Mouse (Mus musculus): ENCODE measurements around the gene Gpc5. TPM values are rescaled to one million over a fixed set of nuclear protein-coding genes. Genes with fewer than 3 reads are reported as not detected.

Gene Gpc5
- polyA plus RNA-seq, 1 experiment from 2014 or later: 0.65 TPM

DNA sequence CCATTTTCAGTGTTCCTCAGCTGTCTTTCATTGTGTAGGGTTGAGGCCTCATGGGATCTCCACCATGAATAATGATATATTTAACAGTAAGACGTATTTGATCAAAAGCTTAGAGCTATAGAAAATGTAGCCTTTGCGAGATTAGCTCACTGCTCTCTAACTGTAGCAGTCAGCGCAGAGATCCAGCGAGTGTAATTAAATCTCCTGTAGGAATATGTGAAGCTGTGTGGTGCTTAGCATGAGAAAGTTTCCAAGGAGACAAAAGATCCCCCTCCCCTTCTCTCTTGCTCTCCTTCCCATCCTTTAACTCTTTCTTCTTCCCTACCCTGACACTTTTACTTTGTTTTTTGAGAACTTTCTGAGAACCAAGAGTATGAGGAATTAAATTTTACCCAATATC, 64.6 kb downstream of the Gpc5 start:
- Histone ChIP-seq H3K27me3 (ENCODE audit: insufficient read depth, poor library complexity, severe bottlenecking) (no peaks in the 10 kb centered on the region), H3K4me3 (no peak overlapping the region), H3K9me3 (no peaks in the 10 kb centered on the region), H3K27ac (no peak overlapping the region), H3K36me3 (no peaks in the 10 kb centered on the region), H3K4me1 (replicated peaks) (no peaks in the 10 kb centered on the region)
- no peak for DNase-seq (ENCODE audit: low spot score)
- WGBS: 81% methylated on average over 4 of the region's 4 CpGs

DNA sequence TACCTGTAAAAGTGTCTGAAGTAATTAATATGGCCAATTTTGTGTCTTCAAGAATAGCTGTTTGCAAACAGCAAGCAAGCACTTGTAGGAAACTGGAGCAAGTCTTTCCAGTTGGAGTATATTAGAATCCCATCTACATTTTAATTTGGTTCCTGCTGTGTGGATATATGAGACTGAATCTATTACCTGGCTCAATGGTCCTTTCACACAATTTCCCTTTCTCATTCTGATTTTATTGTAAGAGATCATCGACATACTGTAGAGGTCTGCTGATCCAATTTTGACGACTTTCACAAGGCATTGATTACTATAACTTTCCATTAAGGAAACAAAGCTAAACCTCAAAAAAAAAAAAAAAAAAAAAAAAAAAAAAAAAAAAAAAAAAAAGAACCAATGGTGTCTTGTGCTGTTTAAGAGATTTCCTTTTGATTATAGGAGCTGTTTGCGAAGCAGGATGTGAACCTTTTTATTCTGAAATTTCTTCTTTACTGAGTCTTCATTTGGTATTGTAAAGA, 85.4 kb downstream of the Gpc5 start:
- Histone ChIP-seq H3K9me3 (no peaks in the 10 kb centered on the region), H3K27me3 (ENCODE audit: insufficient read depth, poor library complexity, severe bottlenecking) (no peaks in the 10 kb centered on the region), H3K4me3 (no peak overlapping the region), H3K4me1 (replicated peaks) (no peaks in the 10 kb centered on the region), H3K27ac (no peak overlapping the region), H3K36me3 (no peaks in the 10 kb centered on the region)
- no peak for DNase-seq (ENCODE audit: low spot score)
- WGBS: 69% methylated on average over 3 of the region's 3 CpGs

DNA sequence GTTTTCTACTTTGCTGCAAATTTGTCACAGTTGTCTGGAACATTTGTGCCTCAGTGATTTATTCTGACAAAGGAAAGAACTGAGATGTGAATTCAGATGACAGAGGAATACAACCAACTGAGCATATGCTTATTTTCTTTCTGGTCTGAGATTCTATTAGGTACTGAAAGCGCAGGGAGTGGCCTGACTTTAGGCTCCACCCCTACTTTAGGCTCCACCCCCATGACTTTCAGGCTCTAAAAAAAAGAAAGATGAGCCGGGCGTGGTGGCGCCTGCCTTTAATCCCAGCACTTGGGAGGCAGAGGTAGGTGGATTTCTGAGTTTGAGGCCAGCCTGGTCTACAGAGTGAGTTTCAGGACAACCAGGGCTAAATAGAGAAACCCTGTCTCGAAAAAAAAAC, 87.9 kb downstream of the Gpc5 start:
- WGBS: 78% methylated on average over 5 of the region's 5 CpGs
- Histone ChIP-seq H3K9me3 (no peaks in the 10 kb centered on the region), H3K4me1 (replicated peaks) (no peaks in the 10 kb centered on the region), H3K4me3 (no peak overlapping the region), H3K36me3 (no peaks in the 10 kb centered on the region), H3K27ac (no peak overlapping the region), H3K27me3 (ENCODE audit: insufficient read depth, poor library complexity, severe bottlenecking) (no peaks in the 10 kb centered on the region)
- DNase-seq (ENCODE audit: low spot score): no peak

DNA sequence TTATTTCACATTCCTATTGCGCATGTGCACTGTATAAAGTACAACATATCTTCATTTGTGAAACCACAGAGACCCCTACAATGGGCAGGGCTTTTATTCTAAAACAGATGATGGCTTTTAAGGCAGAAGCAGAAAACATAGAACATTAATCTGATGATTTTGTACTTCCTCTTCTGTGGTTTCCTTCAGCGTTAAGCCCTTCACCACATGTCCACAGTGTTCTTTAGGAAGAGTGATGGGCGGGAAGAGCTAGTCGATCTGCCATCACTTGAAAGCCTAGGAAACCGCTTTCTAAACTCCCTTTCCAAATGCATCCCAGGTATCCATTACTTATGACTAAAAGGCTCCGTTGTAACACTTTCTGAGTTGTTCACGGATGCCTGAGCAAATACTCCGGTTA, 96.2 kb downstream of the Gpc5 start:
- Histone ChIP-seq H3K27ac (no peak overlapping the region), H3K9me3 (no peaks in the 10 kb centered on the region), H3K27me3 (ENCODE audit: insufficient read depth, poor library complexity, severe bottlenecking) (no peaks in the 10 kb centered on the region), H3K4me3 (no peak overlapping the region), H3K36me3 (no peaks in the 10 kb centered on the region), H3K4me1 (replicated peaks) (no peaks in the 10 kb centered on the region)
- DNase-seq (ENCODE audit: low spot score): no peak
- WGBS: 86% methylated on average over 8 of the region's 8 CpGs

DNA sequence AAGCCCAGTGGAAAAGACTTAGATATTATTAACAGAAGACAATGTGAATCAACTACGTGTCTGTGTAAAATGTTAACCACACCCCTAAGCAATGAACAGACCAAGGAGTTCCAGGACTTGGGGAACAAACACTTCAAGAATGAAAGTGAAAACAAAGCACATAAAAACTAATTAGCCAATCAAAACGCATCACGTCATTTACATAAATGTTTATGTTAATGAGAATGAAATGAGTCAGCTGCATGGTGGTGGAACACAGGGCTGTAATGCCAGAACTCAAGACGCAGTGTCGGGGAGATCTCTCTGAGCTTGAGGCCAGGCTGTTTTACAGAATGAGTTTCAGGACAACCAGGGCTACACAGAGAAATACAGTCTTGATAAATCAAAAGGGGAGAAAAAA, 136.1 kb downstream of the Gpc5 start:
- WGBS: 82% methylated on average over 5 of the region's 5 CpGs

DNA sequence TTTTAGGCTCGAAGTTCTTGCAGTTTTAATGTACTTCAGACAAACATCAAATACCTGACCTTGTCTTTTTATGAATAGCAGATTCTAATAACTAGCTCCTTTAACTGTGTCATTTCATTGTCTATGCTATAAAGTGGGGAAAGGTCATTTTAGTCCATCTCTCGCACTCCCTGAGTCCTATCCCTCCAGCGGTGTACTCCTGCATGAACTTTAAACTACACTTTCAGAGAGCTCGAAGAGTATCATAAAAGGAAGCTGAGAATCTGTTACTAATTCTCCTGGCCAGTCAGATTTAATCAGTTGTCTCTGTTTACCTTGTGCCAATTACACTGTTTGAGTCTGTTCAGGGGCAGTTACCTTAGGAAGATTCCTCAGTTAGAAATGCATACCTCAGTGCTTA, 144.4 kb downstream of the Gpc5 start:
- WGBS: 71% methylated on average over 4 of the region's 4 CpGs

More for the DNA sequence above, 136.1 kb downstream of the Gpc5 start:
- Histone ChIP-seq H3K4me1 (replicated peaks) (no peaks in the 10 kb centered on the region), H3K9me3 (no peaks in the 10 kb centered on the region), H3K27ac (no peak overlapping the region), H3K27me3 (ENCODE audit: insufficient read depth, poor library complexity, severe bottlenecking) (no peaks in the 10 kb centered on the region), H3K4me3 (no peak overlapping the region), H3K36me3 (no peaks in the 10 kb centered on the region)
- no peak for DNase-seq (ENCODE audit: low spot score)

DNA sequence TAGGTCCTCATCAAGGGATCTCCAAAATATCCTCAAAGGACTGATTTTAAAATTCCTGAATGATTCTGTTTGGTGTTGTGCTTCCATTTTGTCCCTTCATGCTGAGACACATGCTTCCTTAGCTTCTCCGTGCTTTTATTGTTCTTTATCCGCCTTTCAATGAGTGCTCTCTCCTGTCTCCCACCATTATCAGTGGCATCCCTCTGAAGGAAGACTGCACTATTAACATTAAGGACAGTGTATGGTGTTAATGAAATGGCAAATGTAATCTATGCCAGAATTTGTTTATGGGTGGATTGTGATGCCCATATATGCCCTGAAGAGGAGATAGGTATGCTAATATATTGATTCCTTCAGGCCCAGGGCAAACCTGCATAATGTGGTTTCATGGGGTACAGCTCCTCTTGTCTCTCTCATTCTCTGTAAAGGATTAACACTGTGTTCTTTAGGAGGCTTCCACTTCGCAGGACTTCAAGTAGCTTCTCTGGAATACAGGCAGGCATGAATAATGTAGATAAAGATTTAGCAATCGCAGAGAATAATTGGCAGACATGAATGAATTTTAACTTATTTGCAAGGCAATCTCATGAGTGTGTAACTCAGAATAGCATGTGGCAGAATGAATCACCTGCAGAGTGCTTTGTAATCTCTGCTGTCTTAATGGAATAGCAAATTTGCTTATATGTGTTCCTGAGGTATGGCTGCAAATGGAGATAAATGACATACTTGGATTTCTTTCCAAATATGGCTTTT, 148.8 kb downstream of the Gpc5 start:
- H3K4me1 ChIP-seq (replicated peaks): no peaks in the 10 kb centered on the region
- no peaks in the 10 kb centered on the region for H3K9me3 ChIP-seq
- H3K36me3 ChIP-seq: no peaks in the 10 kb centered on the region
- H3K27me3 ChIP-seq (ENCODE audit: insufficient read depth, poor library complexity, severe bottlenecking): no peaks in the 10 kb centered on the region
- H3K4me3 ChIP-seq: no peak overlapping the region
- no peak for DNase-seq (ENCODE audit: low spot score)
- WGBS: 74% methylated on average over 4 of the region's 4 CpGs
- no peak overlapping the region for H3K27ac ChIP-seq

More for the DNA sequence above, 144.4 kb downstream of the Gpc5 start:
- H3K4me1 ChIP-seq (replicated peaks): no peaks in the 10 kb centered on the region
- no peaks in the 10 kb centered on the region for H3K27me3 ChIP-seq (ENCODE audit: insufficient read depth, poor library complexity, severe bottlenecking)
- no peaks in the 10 kb centered on the region for H3K9me3 ChIP-seq
- H3K4me3 ChIP-seq: no peak overlapping the region
- H3K36me3 ChIP-seq: no peaks in the 10 kb centered on the region
- no peak overlapping the region for H3K27ac ChIP-seq
- DNase-seq (ENCODE audit: low spot score): no peak

DNA sequence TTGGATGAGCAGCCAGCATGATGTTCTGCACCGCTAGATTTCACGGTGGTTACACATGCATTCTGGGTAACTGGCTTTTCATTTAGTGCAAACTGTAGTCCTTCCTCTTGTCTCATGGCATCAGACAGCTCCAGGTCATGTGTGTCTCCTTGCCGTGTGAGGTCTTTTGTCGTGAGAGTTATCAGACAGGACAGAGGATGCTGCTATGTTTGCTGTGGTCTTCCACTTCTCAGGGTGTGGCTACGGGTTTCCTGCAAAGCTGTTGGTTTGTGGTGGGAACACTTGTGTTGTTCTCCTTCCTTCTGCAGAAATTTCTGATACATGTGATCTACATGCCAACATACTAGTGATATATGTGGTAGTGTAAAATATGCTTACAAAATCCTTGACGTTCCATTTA, 158.5 kb downstream of the Gpc5 start:
- Histone ChIP-seq H3K27me3 (ENCODE audit: insufficient read depth, poor library complexity, severe bottlenecking) (no peaks in the 10 kb centered on the region), H3K9me3 (no peaks in the 10 kb centered on the region), H3K36me3 (no peaks in the 10 kb centered on the region), H3K4me3 (no peak overlapping the region), H3K27ac (no peak overlapping the region), H3K4me1 (replicated peaks) (no peaks in the 10 kb centered on the region)
- no peak for DNase-seq (ENCODE audit: low spot score)
- 93% methylated on average over 6 of the region's 6 CpGs for WGBS

DNA sequence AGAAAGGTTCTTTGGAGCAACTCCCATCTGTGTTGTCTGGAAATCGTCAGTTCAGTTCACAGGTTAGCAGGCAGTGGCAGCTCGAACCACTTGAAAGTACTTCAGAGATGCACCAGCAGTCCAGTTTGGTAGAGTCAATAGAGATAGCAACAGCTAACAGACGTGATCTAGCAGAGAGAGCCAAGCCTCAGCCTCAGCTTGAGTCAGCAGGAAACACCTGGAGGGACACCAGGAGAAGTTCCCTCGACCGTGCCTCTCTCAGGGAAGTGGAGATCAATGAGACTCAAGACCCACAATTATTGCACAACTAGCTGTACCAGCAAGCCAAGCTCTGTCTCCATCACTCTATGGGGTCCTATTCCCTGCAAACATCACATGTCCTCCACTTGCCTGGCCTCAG, 159.8 kb downstream of the Gpc5 start:
- Histone ChIP-seq H3K27me3 (ENCODE audit: insufficient read depth, poor library complexity, severe bottlenecking) (no peaks in the 10 kb centered on the region), H3K27ac (no peak overlapping the region), H3K4me1 (replicated peaks) (no peaks in the 10 kb centered on the region), H3K36me3 (no peaks in the 10 kb centered on the region), H3K4me3 (no peak overlapping the region), H3K9me3 (no peaks in the 10 kb centered on the region)
- DNase-seq (ENCODE audit: low spot score): no peak
- 78% methylated on average over 5 of the region's 5 CpGs for WGBS

DNA sequence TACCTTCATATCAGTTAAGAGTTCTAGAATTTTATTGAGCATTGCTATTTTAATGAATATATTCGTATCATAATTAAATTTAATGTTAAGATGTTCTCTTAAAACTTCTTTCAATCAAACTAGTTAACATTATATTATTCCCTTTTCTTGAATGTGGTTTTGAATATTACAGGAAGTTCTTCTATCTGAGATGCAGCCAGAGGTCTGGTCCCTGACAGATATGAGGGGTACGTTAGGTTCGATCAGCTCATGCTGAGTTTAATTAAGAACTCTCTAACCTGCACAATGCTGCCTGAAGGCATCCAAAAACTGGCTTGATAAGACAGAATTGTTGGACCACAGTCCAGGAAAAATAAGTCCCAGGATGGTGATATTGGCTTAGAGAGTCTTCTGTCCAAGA, 161.1 kb downstream of the Gpc5 start:
- Histone ChIP-seq H3K27me3 (ENCODE audit: insufficient read depth, poor library complexity, severe bottlenecking) (no peaks in the 10 kb centered on the region), H3K4me3 (no peak overlapping the region), H3K27ac (no peak overlapping the region), H3K36me3 (no peaks in the 10 kb centered on the region), H3K9me3 (no peaks in the 10 kb centered on the region), H3K4me1 (replicated peaks) (no peaks in the 10 kb centered on the region)
- WGBS: 87% methylated on average over 3 of the region's 3 CpGs
- no peak for DNase-seq (ENCODE audit: low spot score)

DNA sequence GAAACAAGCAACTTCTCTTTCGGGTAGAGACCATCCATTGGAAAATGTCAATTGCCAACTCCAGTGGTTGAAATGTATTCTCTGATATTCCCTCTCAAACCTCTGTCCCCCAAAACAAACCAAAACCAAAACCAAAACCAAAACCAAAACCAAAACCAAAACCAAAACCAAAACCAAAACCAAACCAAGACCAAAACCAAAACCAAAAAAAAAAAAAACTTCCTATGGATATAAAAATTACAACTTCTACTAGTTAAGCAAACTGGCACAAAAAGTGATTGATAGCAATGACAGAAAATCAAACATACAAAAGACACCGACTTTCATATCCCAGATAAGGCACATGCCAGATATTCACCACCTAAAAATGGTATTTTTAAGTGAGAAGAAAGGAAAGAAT, 161.7 kb downstream of the Gpc5 start:
- no peaks in the 10 kb centered on the region for H3K4me1 ChIP-seq (replicated peaks)
- H3K27me3 ChIP-seq (ENCODE audit: insufficient read depth, poor library complexity, severe bottlenecking): no peaks in the 10 kb centered on the region
- no peak for DNase-seq (ENCODE audit: low spot score)
- WGBS: 89% methylated on average over 2 of the region's 2 CpGs
- no peaks in the 10 kb centered on the region for H3K9me3 ChIP-seq
- H3K4me3 ChIP-seq: no peak overlapping the region
- H3K27ac ChIP-seq: no peak overlapping the region
- H3K36me3 ChIP-seq: no peaks in the 10 kb centered on the region

DNA sequence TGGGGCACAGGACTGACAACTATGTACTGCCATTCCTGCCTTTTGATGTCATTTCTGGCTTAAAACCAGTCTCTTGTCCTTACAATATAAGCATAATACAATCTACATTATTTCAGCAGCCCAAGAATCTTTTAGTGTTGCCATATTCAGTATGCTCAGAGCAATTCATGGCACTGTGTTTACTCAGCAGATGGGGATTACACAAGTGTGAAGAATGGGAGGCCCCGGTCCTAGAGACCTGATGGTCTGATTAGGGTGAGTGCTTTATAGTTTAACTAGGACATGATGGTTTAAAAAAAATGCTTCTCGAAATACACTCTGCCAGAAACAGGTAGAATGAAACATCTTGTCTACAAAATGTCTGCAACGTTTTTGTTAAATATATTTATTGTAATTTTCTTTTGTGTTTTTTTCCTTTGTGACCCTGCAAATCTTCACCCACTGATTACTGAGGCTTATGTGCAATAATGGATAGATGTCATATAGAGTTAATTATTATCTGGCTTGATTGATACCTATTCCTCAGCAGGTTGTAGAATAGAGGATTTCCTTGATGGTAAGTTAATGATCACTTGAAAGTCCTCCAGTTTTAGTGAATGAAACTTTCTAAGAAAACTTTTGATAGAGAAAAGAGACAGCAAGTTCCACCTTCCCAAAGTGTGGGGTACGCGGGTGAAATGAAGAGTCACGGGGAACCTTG, 177.8 kb downstream of the Gpc5 start:
- no peaks in the 10 kb centered on the region for H3K9me3 ChIP-seq
- H3K27ac ChIP-seq: no peak overlapping the region
- no peak for DNase-seq (ENCODE audit: low spot score)
- no peak overlapping the region for H3K4me3 ChIP-seq
- WGBS: 92% methylated on average over 6 of the region's 6 CpGs
- no peaks in the 10 kb centered on the region for H3K4me1 ChIP-seq (replicated peaks)
- H3K27me3 ChIP-seq (ENCODE audit: insufficient read depth, poor library complexity, severe bottlenecking): no peaks in the 10 kb centered on the region
- no peaks in the 10 kb centered on the region for H3K36me3 ChIP-seq

DNA sequence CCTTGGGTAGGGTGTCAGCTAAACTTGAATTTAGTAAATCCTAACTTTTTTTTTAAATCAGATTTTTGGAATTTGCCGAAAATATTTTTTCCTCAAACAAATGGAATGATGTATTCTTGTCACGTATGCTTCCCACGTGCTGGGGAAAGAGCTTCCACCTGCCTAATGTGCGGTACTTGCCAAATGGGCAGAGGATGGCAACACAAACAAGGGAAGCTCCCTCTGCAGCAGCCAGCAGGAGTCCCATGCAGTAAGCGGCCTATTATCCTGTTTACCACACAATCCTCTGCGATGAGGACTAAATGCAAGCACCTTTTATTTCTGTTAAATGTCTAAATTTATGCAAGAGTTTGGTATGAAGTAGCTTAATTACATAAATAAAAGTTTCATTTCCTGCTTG, 178.4 kb downstream of the Gpc5 start:
- no peak overlapping the region for H3K4me3 ChIP-seq
- H3K4me1 ChIP-seq (replicated peaks): no peaks in the 10 kb centered on the region
- H3K27ac ChIP-seq: no peak overlapping the region
- no peaks in the 10 kb centered on the region for H3K27me3 ChIP-seq (ENCODE audit: insufficient read depth, poor library complexity, severe bottlenecking)
- 86% methylated on average over 6 of the region's 6 CpGs for WGBS
- no peak for DNase-seq (ENCODE audit: low spot score)
- no peaks in the 10 kb centered on the region for H3K9me3 ChIP-seq
- H3K36me3 ChIP-seq: no peaks in the 10 kb centered on the region
